Mouse (Mus musculus): ENCODE data around the gene Cldnd1. TPM values are rescaled to one million over a fixed set of nuclear protein-coding genes. Genes with fewer than 3 reads are reported as not detected.

The Cldnd1 gene
- polyA plus RNA-seq, 1 experiment from 2014 or later, result 125 TPM

DNA sequence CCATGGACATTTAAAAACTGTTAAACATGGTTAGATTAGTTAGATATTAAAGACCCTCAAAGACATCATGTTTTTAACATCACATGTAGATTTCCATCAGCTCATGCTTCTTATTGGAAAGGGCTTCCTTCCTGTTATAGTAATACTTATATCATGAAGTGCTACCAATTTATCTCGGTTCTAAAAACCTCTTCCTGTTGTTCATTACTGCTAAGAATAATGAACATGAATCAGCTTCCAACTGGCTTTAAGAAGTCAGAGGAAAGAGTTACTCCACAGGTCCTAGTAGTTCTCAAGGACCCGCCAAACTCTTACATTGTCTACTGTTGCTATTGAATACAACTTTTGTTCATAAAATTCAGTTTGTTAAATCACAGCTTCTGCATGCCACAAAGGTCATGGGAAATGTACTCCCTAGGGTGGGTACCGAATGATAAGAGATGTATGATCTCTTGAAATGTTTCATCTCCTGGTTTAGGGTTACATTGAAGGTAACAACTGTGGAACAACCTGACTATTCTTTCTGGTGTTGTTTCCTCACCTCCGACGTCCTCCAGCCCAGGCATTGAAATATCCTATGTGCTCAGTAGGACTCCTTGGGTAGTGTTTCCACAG is 38.0 kb upstream of the Cldnd1 start:
- Histone ChIP-seq H3K27me3 (ENCODE audit: control insufficient read depth, insufficient read depth, low read length) (no peaks in the 10 kb centered on the region), H3K4me1 (ENCODE audit: control insufficient read depth, insufficient read depth, low read length) (no peaks in the 10 kb centered on the region), H3K9ac (ENCODE audit: low read depth, low read length) (no peak overlapping the region), H3K36me3 (ENCODE audit: control insufficient read depth, insufficient read depth, low read length) (no peaks in the 10 kb centered on the region), H3K4me2 (replicated peaks; ENCODE audit: low read depth, low read length) (no peak overlapping the region), H3K27ac (ENCODE audit: low read depth, low read length) (no peak overlapping the region), H3K4me3 (ENCODE audit: low read length) (no peak overlapping the region), H3K9me3 (ENCODE audit: control insufficient read depth, low read length) (no peaks in the 10 kb centered on the region)
- no peak for ATAC-seq (ENCODE audit: low FRiP score, low TSS enrichment)
- 82% methylated on average over 5 of the region's 5 CpGs for WGBS

DNA sequence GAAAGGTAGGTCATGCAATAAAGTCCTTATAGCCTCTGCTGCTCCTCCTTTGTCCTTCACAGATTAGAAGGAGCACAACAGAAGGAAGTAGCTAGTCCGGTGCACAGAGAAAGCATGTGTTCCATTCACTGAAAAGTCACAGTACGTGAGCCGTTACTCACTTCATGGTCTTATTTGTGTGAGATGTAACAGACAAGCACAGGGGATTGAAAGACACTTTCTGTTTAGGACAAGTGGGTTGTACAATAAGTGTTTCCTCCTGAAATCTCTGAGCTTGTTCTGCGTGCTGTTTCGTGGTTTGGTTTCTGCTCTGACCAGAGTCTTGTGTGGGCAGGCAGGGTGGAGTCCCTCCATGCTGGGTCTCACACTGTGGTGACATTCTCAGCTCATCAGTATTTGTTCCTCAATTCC is 37.4 kb upstream of the Cldnd1 start:
- Histone ChIP-seq H3K27me3 (ENCODE audit: control insufficient read depth, insufficient read depth, low read length) (no peaks in the 10 kb centered on the region), H3K9me3 (ENCODE audit: control insufficient read depth, low read length) (no peaks in the 10 kb centered on the region), H3K9ac (ENCODE audit: low read depth, low read length) (no peak overlapping the region), H3K27ac (ENCODE audit: low read depth, low read length) (no peak overlapping the region), H3K4me3 (ENCODE audit: low read length) (no peak overlapping the region), H3K4me2 (replicated peaks; ENCODE audit: low read depth, low read length) (no peak overlapping the region), H3K4me1 (ENCODE audit: control insufficient read depth, insufficient read depth, low read length) (no peaks in the 10 kb centered on the region), H3K36me3 (ENCODE audit: control insufficient read depth, insufficient read depth, low read length) (no peaks in the 10 kb centered on the region)
- 94% methylated on average over 5 of the region's 5 CpGs for WGBS
- ATAC-seq (ENCODE audit: low FRiP score, low TSS enrichment), result no peak

DNA sequence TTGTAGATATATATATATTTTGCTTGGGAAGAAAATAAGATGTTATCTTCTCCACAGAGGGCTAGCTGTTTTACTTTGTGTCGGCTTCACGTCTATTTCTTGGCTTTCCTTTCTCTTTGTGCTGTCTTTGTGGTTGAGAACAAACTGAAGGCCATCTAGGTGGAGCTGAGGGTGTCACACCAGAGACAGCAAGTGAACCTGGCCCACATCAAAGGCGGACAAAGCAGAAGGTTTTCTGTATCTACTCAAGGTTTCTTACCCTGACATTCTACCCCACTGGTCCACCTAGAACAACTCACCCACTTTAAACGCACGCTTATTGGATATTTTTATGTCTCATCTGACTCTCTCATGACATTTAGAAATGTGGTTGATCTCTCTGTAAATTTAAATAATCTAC is 33.6 kb upstream of the Cldnd1 start:
- Histone ChIP-seq H3K36me3 (ENCODE audit: control insufficient read depth, insufficient read depth, low read length) (no peaks in the 10 kb centered on the region), H3K4me2 (replicated peaks; ENCODE audit: low read depth, low read length) (no peak overlapping the region), H3K4me1 (ENCODE audit: control insufficient read depth, insufficient read depth, low read length) (no peaks in the 10 kb centered on the region), H3K27ac (ENCODE audit: low read depth, low read length) (no peak overlapping the region), H3K27me3 (ENCODE audit: control insufficient read depth, insufficient read depth, low read length) (no peaks in the 10 kb centered on the region), H3K4me3 (ENCODE audit: low read length) (no peak overlapping the region), H3K9ac (ENCODE audit: low read depth, low read length) (no peak overlapping the region), H3K9me3 (ENCODE audit: control insufficient read depth, low read length) (no peaks in the 10 kb centered on the region)
- 94% methylated on average over 5 of the region's 5 CpGs for WGBS
- ATAC-seq (ENCODE audit: low FRiP score, low TSS enrichment), result no peak

DNA sequence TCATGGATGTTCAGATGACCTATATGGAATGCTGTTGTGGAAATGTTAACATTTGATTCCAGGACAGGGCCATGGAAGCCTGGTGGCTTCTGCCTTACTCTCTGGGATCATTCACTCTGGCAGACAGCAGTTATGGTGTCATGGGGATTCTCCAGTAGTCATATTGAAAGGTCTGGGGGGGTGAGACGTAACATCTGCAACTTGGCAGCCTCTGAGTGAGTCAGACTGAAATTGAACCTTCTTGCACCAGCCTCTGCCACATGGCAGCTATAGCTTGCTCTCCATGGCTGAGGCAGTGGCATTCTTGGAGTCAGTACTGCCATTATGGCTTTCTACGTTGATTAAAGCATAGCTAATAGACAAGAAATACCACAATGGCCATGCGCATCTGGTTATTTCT is 30.9 kb upstream of the Cldnd1 start:
- Histone ChIP-seq H3K9me3 (ENCODE audit: control insufficient read depth, low read length) (no peaks in the 10 kb centered on the region), H3K4me1 (ENCODE audit: control insufficient read depth, insufficient read depth, low read length) (no peaks in the 10 kb centered on the region), H3K36me3 (ENCODE audit: control insufficient read depth, insufficient read depth, low read length) (no peaks in the 10 kb centered on the region), H3K27ac (ENCODE audit: low read depth, low read length) (no peak overlapping the region), H3K4me3 (ENCODE audit: low read length) (no peak overlapping the region), H3K9ac (ENCODE audit: low read depth, low read length) (no peak overlapping the region), H3K27me3 (ENCODE audit: control insufficient read depth, insufficient read depth, low read length) (no peaks in the 10 kb centered on the region), H3K4me2 (replicated peaks; ENCODE audit: low read depth, low read length) (no peak overlapping the region)
- 92% methylated on average over 3 of the region's 3 CpGs for WGBS
- ATAC-seq (ENCODE audit: low FRiP score, low TSS enrichment), result no peak

DNA sequence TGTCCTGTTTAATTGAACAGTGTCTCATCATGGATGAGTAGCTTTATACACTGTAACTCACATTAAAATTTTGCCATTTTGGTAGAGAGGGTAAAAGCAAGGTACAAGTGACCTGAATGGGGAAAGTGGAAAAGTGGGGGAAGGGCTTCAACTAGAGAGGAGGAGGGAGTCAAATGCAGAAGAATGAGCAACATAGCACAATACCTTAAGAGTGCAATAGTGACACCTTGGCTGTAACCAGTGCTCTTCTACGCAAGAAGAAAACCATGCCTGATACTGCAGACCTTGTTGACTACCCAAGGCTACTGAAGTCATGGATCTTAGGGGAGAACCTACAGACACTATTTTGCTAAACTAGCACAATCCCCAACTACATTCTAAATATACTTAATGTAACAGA is 30.4 kb upstream of the Cldnd1 start:
- ATAC-seq (ENCODE audit: low FRiP score, low TSS enrichment), result no peak
- H3K9me3 ChIP-seq (ENCODE audit: control insufficient read depth, low read length), result no peaks in the 10 kb centered on the region
- no peaks in the 10 kb centered on the region for H3K4me1 ChIP-seq (ENCODE audit: control insufficient read depth, insufficient read depth, low read length)
- H3K27ac ChIP-seq (ENCODE audit: low read depth, low read length), result no peak overlapping the region
- H3K27me3 ChIP-seq (ENCODE audit: control insufficient read depth, insufficient read depth, low read length), result no peaks in the 10 kb centered on the region
- H3K4me3 ChIP-seq (ENCODE audit: low read length), result no peak overlapping the region
- whole genome bisulfite sequencing, result 100% methylated on average over 1 of the region's 1 CpGs
- H3K9ac ChIP-seq (ENCODE audit: low read depth, low read length), result no peak overlapping the region
- H3K36me3 ChIP-seq (ENCODE audit: control insufficient read depth, insufficient read depth, low read length), result no peaks in the 10 kb centered on the region
- no peak overlapping the region for H3K4me2 ChIP-seq (replicated peaks; ENCODE audit: low read depth, low read length)

DNA sequence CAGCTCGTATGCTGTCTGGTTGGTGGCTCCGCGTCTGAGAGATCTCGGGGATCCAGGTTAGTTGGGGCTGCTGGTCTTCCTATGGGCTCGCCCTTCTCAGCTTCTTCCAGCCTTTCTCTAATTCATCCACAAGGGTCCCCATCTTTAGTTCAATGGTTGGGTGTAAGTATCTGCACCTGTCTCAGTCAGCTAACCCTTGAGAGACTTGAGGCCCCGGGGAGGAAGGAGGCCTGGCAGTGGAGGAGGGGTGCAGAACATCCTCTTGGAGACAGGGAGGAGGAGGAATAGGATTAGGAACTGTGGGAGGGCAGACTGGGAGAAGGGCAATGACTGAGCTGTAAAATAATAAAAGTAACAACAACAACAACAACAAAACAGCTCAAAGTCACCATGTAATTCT is 27.5 kb upstream of the Cldnd1 start:
- no peak overlapping the region for H3K4me3 ChIP-seq (ENCODE audit: low read length)
- WGBS, result 66% methylated on average over 6 of the region's 6 CpGs
- H3K4me2 ChIP-seq (replicated peaks; ENCODE audit: low read depth, low read length), result no peak overlapping the region
- H3K4me1 ChIP-seq (ENCODE audit: control insufficient read depth, insufficient read depth, low read length), result peaks cover 4% of the 10 kb centered on the region; the same call in 1 of the 2 replicates
- H3K27ac ChIP-seq (ENCODE audit: low read depth, low read length), result no peak overlapping the region
- H3K27me3 ChIP-seq (ENCODE audit: control insufficient read depth, insufficient read depth, low read length), result no peaks in the 10 kb centered on the region
- no peaks in the 10 kb centered on the region for H3K9me3 ChIP-seq (ENCODE audit: control insufficient read depth, low read length)
- ATAC-seq (ENCODE audit: low FRiP score, low TSS enrichment), result no peak
- no peak overlapping the region for H3K9ac ChIP-seq (ENCODE audit: low read depth, low read length)
- no peaks in the 10 kb centered on the region for H3K36me3 ChIP-seq (ENCODE audit: control insufficient read depth, insufficient read depth, low read length)

DNA sequence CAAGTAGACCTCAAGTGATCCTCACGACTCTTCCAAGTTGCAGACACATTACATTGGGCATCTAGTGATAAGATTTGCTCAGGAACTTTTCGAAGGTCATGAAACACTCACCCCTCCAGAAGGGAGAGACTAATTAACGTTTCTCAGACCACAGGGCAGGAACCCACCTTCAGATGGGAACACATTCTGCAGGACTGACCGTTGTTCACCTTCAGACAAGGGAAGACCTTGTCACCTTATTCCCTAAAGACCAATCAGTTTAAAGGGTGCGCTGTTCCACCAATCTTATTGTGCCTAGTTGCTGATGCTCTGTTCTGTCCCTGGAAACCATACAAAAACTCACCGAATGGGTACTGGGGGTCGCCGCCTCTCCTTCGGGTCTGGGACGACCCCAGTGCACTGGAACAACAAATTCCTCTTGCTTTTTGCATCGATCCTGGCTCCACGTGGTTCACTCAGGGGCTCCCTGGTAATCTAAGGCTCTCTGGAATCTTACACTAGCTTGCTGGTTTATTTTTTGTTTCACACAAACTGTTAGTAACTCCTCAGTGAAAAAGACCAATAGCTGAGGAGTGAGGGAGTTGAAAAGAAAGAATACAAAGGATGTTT is 26.8 kb upstream of the Cldnd1 start:
- Histone ChIP-seq H3K9ac (ENCODE audit: low read depth, low read length) (no peak overlapping the region), H3K4me3 (ENCODE audit: low read length) (no peak overlapping the region), H3K27ac (ENCODE audit: low read depth, low read length) (no peak overlapping the region), H3K27me3 (ENCODE audit: control insufficient read depth, insufficient read depth, low read length) (no peaks in the 10 kb centered on the region), H3K9me3 (ENCODE audit: control insufficient read depth, low read length) (no peaks in the 10 kb centered on the region), H3K4me1 (ENCODE audit: control insufficient read depth, insufficient read depth, low read length) (peaks cover 4% of the 10 kb centered on the region; the same call in 1 of the 2 replicates), H3K36me3 (ENCODE audit: control insufficient read depth, insufficient read depth, low read length) (no peaks in the 10 kb centered on the region), H3K4me2 (replicated peaks; ENCODE audit: low read depth, low read length) (no peak overlapping the region)
- no peak for ATAC-seq (ENCODE audit: low FRiP score, low TSS enrichment)
- 80% methylated on average over 12 of the region's 12 CpGs for WGBS

DNA sequence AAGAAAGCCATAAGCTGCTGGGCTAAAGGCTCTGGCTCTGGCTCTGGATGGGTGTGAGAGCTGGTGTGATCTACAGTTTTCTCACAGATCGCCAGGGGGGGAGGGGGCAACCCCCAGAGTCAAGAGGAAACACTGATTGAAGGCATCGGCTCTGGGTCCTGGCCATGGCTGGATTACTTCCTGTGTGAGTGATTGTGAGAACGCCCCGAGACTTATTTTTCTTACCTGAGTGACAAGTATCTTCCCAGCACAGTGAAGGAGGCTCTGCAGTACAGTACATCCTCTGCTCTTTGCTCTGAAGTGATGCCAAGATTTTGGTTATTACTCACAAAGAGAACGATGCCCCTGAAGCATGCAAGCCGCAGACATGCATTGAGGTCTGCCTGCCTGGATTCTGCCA is 25.9 kb upstream of the Cldnd1 start:
- H3K9ac ChIP-seq (ENCODE audit: low read depth, low read length), result no peak overlapping the region
- no peak overlapping the region for H3K4me3 ChIP-seq (ENCODE audit: low read length)
- no peaks in the 10 kb centered on the region for H3K9me3 ChIP-seq (ENCODE audit: control insufficient read depth, low read length)
- peaks cover 4% of the 10 kb centered on the region; the same call in 1 of the 2 replicates for H3K4me1 ChIP-seq (ENCODE audit: control insufficient read depth, insufficient read depth, low read length)
- no peaks in the 10 kb centered on the region for H3K27me3 ChIP-seq (ENCODE audit: control insufficient read depth, insufficient read depth, low read length)
- no peak for ATAC-seq (ENCODE audit: low FRiP score, low TSS enrichment)
- no peaks in the 10 kb centered on the region for H3K36me3 ChIP-seq (ENCODE audit: control insufficient read depth, insufficient read depth, low read length)
- H3K4me2 ChIP-seq (replicated peaks; ENCODE audit: low read depth, low read length), result no peak overlapping the region
- no peak overlapping the region for H3K27ac ChIP-seq (ENCODE audit: low read depth, low read length)
- 39% methylated on average over 6 of the region's 6 CpGs for WGBS

DNA sequence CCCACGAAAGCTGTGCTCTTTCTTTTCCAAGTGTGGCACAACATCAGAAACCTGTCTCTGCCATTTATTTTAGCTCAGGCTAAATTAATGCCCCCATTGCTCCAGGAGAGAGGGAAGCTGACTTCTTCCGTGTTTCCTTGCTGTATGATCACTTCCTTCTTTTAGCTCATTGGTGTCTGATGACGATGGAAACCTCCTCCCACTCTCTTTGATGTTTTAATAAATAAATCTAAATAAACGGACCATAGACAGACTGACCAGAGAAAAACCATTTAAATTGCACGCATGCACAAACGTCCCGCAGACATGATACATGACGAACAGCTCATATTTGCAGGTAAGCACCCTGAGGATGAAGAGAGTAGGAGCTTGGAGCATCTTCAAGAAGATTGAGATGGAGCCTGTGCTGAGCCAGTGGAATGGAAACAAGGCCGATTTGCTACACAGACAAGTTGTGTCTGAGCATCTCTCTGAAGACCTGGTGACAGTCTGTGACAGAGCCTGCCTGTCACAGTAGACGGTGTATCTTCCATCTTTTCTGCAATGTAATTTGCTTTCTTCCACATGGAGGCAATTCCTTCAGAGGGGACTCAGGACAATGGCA is 25.3 kb upstream of the Cldnd1 start:
- ATAC-seq (ENCODE audit: low FRiP score, low TSS enrichment), result no peak
- H3K27ac ChIP-seq (ENCODE audit: low read depth, low read length), result no peak overlapping the region
- H3K4me3 ChIP-seq (ENCODE audit: low read length), result no peak overlapping the region
- H3K9me3 ChIP-seq (ENCODE audit: control insufficient read depth, low read length), result no peaks in the 10 kb centered on the region
- 71% methylated on average over 10 of the region's 10 CpGs for WGBS
- H3K36me3 ChIP-seq (ENCODE audit: control insufficient read depth, insufficient read depth, low read length), result no peaks in the 10 kb centered on the region
- H3K27me3 ChIP-seq (ENCODE audit: control insufficient read depth, insufficient read depth, low read length), result no peaks in the 10 kb centered on the region
- peaks cover 4% of the 10 kb centered on the region; the same call in 1 of the 2 replicates for H3K4me1 ChIP-seq (ENCODE audit: control insufficient read depth, insufficient read depth, low read length)
- no peak overlapping the region for H3K4me2 ChIP-seq (replicated peaks; ENCODE audit: low read depth, low read length)
- no peak overlapping the region for H3K9ac ChIP-seq (ENCODE audit: low read depth, low read length)

Data from kidney, embryonic 14.5 days (tissue).